Mouse (Mus musculus): ENCODE data around the gene Olfr108.

Olfr108 gene

GRCm38 (mm10) chr17:37445180-37445579, at the start of gene Olfr108:
Gene Olfr108, plus strand, starts transcription at chr17:37445480.
- DNase-seq = no peak

DNA sequence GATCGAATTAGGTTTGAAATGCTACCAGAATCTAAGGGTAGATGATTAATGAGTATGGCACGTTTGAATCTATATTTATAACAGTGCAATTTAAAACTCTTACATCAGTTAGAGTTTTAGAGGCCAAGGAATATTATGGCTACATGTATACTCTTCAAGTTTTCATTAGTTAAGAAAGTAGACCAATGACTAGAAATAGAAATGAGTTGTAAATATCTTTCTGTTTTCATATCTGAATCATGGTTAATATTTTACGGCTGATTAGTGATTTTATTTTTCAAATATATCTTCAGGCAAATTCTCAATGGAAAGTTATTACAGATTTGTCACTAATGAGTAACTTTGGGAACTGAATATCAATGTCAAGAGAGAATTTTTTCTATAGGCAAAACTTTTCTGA, 46.4 kb upstream of the Olfr108 start, which contains the start of gene Olfr107:
TSS of gene Olfr107 (plus strand) at position 301 of the 400 bp plus-strand sequence.
- DNase-seq = no peak

DNA sequence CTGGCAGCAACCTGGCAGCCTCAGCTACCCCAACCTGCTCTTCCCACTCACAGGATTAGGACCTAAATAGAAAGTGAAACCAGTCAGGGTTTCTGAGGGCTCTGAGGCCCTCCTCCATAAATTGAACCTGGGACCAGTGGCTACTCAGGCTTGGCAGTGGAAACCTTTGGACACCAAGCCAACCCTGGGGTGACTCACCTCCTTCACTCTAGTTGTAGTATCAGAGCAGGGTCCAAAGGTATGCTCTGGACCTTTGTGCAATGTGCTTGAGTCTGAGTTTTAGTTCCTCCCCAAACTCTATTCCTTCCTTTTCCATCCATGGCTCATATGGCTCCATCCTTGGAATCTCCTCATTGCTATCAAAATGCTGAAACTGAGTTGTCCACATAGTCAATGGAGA, 31.9 kb upstream of the Olfr108 start:
- no peak for DNase-seq

- DNase-seq = no peak
Measured at GRCm38 (mm10) chr17:37458616-37459015, 13.3 kb downstream of the Olfr108 start, which contains the start of gene Olfr109. Gene Olfr109, plus strand, starts transcription at chr17:37458916.

- no peak for DNase-seq
Measured at GRCm38 (mm10) chr17:37483452-37483851, 38.2 kb downstream of the Olfr108 start, which contains the start of gene H2-M2. Gene H2-M2, minus strand, starts transcription at chr17:37483552.

DNA sequence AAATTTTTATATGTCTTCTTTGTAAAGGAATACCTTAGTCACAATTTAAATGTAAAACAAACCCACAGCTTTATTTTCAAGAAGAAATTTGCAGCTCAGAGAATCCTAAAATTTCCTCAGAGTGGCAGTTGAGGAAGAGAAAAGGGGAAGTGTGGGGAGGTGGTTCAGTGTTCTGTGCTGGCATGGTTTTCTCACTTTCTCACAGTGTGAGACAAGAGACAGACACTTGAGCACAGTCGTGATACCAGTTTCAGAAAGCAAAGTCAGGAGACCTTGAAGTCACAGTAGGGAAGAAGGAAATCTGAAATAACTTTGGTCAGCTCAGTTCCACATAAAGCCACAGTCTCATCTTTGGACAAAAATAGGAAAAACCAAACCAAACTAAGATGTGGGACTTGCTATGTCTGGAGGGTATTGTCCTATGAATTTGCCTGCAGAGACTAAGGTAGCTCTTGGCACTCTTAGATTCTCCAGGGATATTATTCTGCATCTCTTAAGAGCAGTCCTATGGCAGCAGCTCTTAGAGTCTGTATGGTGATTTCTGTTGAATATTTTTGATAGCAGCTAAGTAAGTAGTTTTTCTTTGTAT, 46.7 kb downstream of the Olfr108 start, which contains the start of gene Olfr110:
TSS of gene Olfr110 (plus strand) at position 539 of the 589 bp plus-strand sequence.
- no peak for DNase-seq

All from spleen, adult 18-20 months (tissue).